43 mouse cellular contexts compared by ENCODE assay signal in the genomic region with DNA sequence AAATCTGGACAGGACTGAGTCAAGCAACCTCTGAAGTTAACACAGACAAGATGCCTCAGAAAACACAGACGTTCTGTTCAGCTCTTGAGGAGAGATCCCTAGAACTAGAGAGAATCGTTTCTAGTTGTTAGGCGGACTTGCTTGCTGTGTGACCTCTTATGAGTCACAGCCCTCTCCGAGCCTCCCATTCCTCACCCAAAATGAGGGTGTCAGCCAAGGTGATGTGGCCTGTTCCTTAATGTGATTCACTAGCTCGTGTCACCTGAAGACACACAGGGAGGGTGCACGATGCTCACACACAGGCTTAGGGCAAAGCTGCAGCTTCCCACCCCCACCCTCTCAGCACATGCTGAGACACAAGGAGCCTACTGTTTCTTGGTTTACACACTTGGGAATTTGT. TPM values are rescaled to one million over a fixed set of nuclear protein-coding genes. Genes with fewer than 3 reads are reported as not detected.
DNase-seq lines count a peak whose midpoint lies in the region; ATAC-seq and TF ChIP-seq lines count a peak whose summit lies in the region.
"Had no signal": no experiment of that assay in that cellular context is flagged by ENCODE, and none has a peak within 500 bp of the region (broad histone marks: within the 10 kb centered on the region; RNA-seq: fewer than 3 reads in every experiment).

No protein-coding gene starts in this region.

- no peaks in the 10 kb centered on the region; the same call in 1 of the 2 replicates for H3K27me3 ChIP-seq in intestine, embryonic 14.5 days (replicated peaks; ENCODE audit: control insufficient read depth, insufficient read depth, low read length)
- H3K27me3 ChIP-seq in intestine, postnatal 0 days (replicated peaks; ENCODE audit: control insufficient read depth, insufficient read depth, low read length) = 0 out of 2 replicates have a peak, but pooled peaks cover 6% of the 10 kb centered on the region
- H3K27me3 ChIP-seq in stomach, embryonic 15.5 days (replicated peaks) = no peaks in the 10 kb centered on the region
- H3K27me3 ChIP-seq: Patski had no signal

- H3K36me3 ChIP-seq in intestine, embryonic 14.5 days (ENCODE audit: control insufficient read depth, insufficient read depth, low read length) = no peaks in the 10 kb centered on the region
- no peaks in the 10 kb centered on the region for H3K36me3 ChIP-seq in intestine, postnatal 0 days (ENCODE audit: control insufficient read depth, insufficient read depth)
- H3K36me3 ChIP-seq in stomach, embryonic 15.5 days = no peaks in the 10 kb centered on the region
- H3K36me3 ChIP-seq: G1E; heart, embryonic 13.5 days; hindbrain, embryonic 10.5 days; hindbrain, embryonic 15.5 days; kidney, embryonic 15.5 days; limb, embryonic 12.5 days; lung, embryonic 15.5 days; neural tube, embryonic 13.5 days had no signal

- 58% methylated on average over 6 of the region's 6 CpGs for WGBS in intestine, embryonic 14.5 days
- 46% methylated on average over 6 of the region's 6 CpGs for WGBS in intestine, postnatal 0 days
- 55% methylated on average over 6 of the region's 6 CpGs for WGBS in stomach, embryonic 15.5 days

- no peak overlapping the region for H3K4me2 ChIP-seq in intestine, embryonic 14.5 days (ENCODE audit: low read length)
- no peak overlapping the region for H3K4me2 ChIP-seq in intestine, postnatal 0 days (replicated peaks; ENCODE audit: low read depth)
- no peak overlapping the region for H3K4me2 ChIP-seq in stomach, embryonic 15.5 days
- H3K4me2 ChIP-seq: heart, embryonic 13.5 days; hindbrain, embryonic 15.5 days; kidney, embryonic 15.5 days; limb, embryonic 12.5 days; liver, embryonic 11.5 days; lung, embryonic 15.5 days; midbrain, embryonic 11.5 days; neural tube, embryonic 13.5 days had no signal

- no peak for ATAC-seq in intestine, embryonic 14.5 days (replicated peaks; ENCODE audit: low FRiP score, low TSS enrichment, low read depth)
- no peak for ATAC-seq in intestine, postnatal 0 days
- ATAC-seq in stomach, embryonic 15.5 days (ENCODE audit: insufficient read depth, low FRiP score, low read depth) = no peak
- ATAC-seq: forebrain, embryonic 14.5 days; inflammation-experienced regulatory T-cells, adult 6 months; Patski had no signal

- TF ChIP-seq CTCF in intestine, postnatal 0 days (IDR thresholded peaks at IDR 0.05; ENCODE audit: low read depth) = no peak

- no peak overlapping the region for H3K4me3 ChIP-seq in intestine, embryonic 14.5 days (ENCODE audit: low read depth, low read length)
- H3K4me3 ChIP-seq in intestine, postnatal 0 days (ENCODE audit: low read depth, low read length) = no peak overlapping the region
- H3K4me3 ChIP-seq in stomach, embryonic 15.5 days (replicated peaks) = no peak overlapping the region
- H3K4me3 ChIP-seq: heart, embryonic 13.5 days; hindbrain, embryonic 10.5 days; hindbrain, embryonic 15.5 days; kidney, embryonic 15.5 days; limb, embryonic 12.5 days; lung, embryonic 15.5 days; neural tube, embryonic 13.5 days had no signal

- no peaks in the 10 kb centered on the region for H3K4me1 ChIP-seq in intestine, embryonic 14.5 days (replicated peaks; ENCODE audit: control insufficient read depth, insufficient read depth, low read length)
- H3K4me1 ChIP-seq in intestine, postnatal 0 days (replicated peaks; ENCODE audit: control insufficient read depth, insufficient read depth, low read length) = 0 out of 2 replicates have a peak, but pooled peaks cover 2% of the 10 kb centered on the region
- H3K4me1 ChIP-seq in stomach, embryonic 15.5 days = peaks cover 7% of the 10 kb centered on the region; the same call in 1 of the 2 replicates

- intact Hi-C loops in left cerebral cortex, postnatal 10 days (cut with DNase I) = loop anchor here (5.0 kb wide), 2 partner anchors 98 to 112 kb away; no protein-coding TSS in a partner anchor

- no peak overlapping the region for H3K27ac ChIP-seq in intestine, embryonic 14.5 days (ENCODE audit: low read depth)
- no peak overlapping the region for H3K27ac ChIP-seq in intestine, postnatal 0 days (ENCODE audit: low read depth, low read length)
- H3K27ac ChIP-seq in stomach, embryonic 15.5 days = peak overlapping the region; percentile 37; the same call in 1 of the 2 replicates
- H3K27ac ChIP-seq: heart, embryonic 13.5 days; hindbrain, embryonic 10.5 days; hindbrain, embryonic 15.5 days; kidney, embryonic 15.5 days; limb, embryonic 12.5 days; lung, embryonic 15.5 days; neural tube, embryonic 13.5 days had no signal

- DNase-seq in intestine, embryonic 14.5 days (ENCODE audit: low spot score) = peak; percentile 50
- DNase-seq in testis, postnatal 10 days (ENCODE audit: low spot score) = peak; percentile 26
- no peak for DNase-seq in testis, postnatal 14 days (ENCODE audit: low spot score)
- peak; percentile 57 for DNase-seq in NIH3T3 (ENCODE audit: low read depth)
- DNase-seq in left cerebral cortex, postnatal 10 days (ENCODE audit: extremely low spot score in 1 of 2, low spot score in 2 of 2) = no peak
- no peak for DNase-seq in kidney, adult 11 months
- DNase-seq: adrenal gland, postnatal 14 days; cerebellum, adult 18-20 months; cerebellum, postnatal 10 days; heart, postnatal 14 days; kidney, postnatal 4 days; right cerebral cortex, postnatal 4 days; thymus, adult 18-20 months; thymus, postnatal 25 days had no signal

- no peaks in the 10 kb centered on the region for H3K9me3 ChIP-seq in intestine, embryonic 14.5 days (ENCODE audit: control insufficient read depth, low read length)
- H3K9me3 ChIP-seq in intestine, postnatal 0 days (ENCODE audit: control insufficient read depth) = no peaks in the 10 kb centered on the region
- H3K9me3 ChIP-seq in stomach, embryonic 15.5 days = no peaks in the 10 kb centered on the region
- H3K9me3 ChIP-seq: heart, embryonic 13.5 days; hindbrain, embryonic 10.5 days; hindbrain, embryonic 15.5 days; kidney, embryonic 15.5 days; limb, embryonic 12.5 days; lung, embryonic 15.5 days; neural tube, embryonic 13.5 days had no signal

- no peak overlapping the region for H3K9ac ChIP-seq in intestine, embryonic 14.5 days (ENCODE audit: low read length)
- H3K9ac ChIP-seq in intestine, postnatal 0 days (ENCODE audit: low read depth, low read length) = no peak overlapping the region
- no peak overlapping the region for H3K9ac ChIP-seq in stomach, embryonic 15.5 days
- H3K9ac ChIP-seq: heart, embryonic 13.5 days; hindbrain, embryonic 15.5 days; kidney, embryonic 15.5 days; limb, embryonic 12.5 days; lung, embryonic 15.5 days; neural tube, embryonic 13.5 days had no signal

RNA-seq across cellular contexts. Expression of a gene that starts 0.6 kb away (rescaled TPM):
- 1.1 and 1.4 TPM in 2 replicates for polyA plus RNA-seq in intestine, embryonic 14.5 days (2014; fragmentation: Nextera tagmentation; extraction: Ambion mirVana)
- 0.33 TPM in 1 of 2 replicates, not detected in the other for polyA plus RNA-seq in intestine, postnatal 0 days (2015; fragmentation: Nextera tagmentation; extraction: Ambion mirVana)
- 4.1 and 17.4 TPM in 2 replicates for polyA plus RNA-seq in stomach, embryonic 15.5 days (2015; fragmentation: Nextera tagmentation; extraction: Ambion mirVana)
- not detected for total RNA-seq in left cerebral cortex, postnatal 10 days (2021)
- total RNA-seq: adrenal gland, postnatal 14 days; CH12.LX; common myeloid progenitor, adult 5-6 weeks; G1E; megakaryocyte, adult 5-6 weeks had no signal
- polyA plus RNA-seq: G1E; liver, embryonic 11.5 days; liver, embryonic 16.5 days; midbrain, postnatal 0 days; neural tube, embryonic 13.5 days; Patski; spleen, adult 2 months had no signal

RNA-seq across cellular contexts. Expression of a gene that starts 5.8 kb away (rescaled TPM):
- not detected in 2 replicates for polyA plus RNA-seq in intestine, embryonic 14.5 days (2014; fragmentation: Nextera tagmentation; extraction: Ambion mirVana)
- 0.21 TPM in 1 of 2 replicates, not detected in the other for polyA plus RNA-seq in intestine, postnatal 0 days (2015; fragmentation: Nextera tagmentation; extraction: Ambion mirVana)
- 4.0 and 8.7 TPM in 2 replicates for polyA plus RNA-seq in stomach, embryonic 15.5 days (2015; fragmentation: Nextera tagmentation; extraction: Ambion mirVana)
- not detected for total RNA-seq in left cerebral cortex, postnatal 10 days (2021)
- total RNA-seq: adrenal gland, postnatal 14 days; CH12.LX; common myeloid progenitor, adult 5-6 weeks; G1E; gastrocnemius, postnatal 4 days; left cerebral cortex, postnatal 14 days; megakaryocyte, adult 5-6 weeks; midbrain, postnatal 0 days had no signal
- polyA plus RNA-seq: brain, embryonic 14.5 days; C2C12; embryonic facial prominence, embryonic 11.5 days; forebrain, embryonic 14.5 days; frontal cortex, adult 2 months; G1E; heart, embryonic 13.5 days; hindbrain, embryonic 10.5 days; limb, embryonic 12.5 days; liver, embryonic 11.5 days; liver, embryonic 16.5 days; midbrain, postnatal 0 days; neural tube, embryonic 13.5 days; Patski; spleen, adult 2 months had no signal

RNA-seq across cellular contexts. Expression of a gene that starts 11.4 kb away (rescaled TPM):
- not detected in 2 replicates for polyA plus RNA-seq in intestine, embryonic 14.5 days (2014; fragmentation: Nextera tagmentation; extraction: Ambion mirVana)
- polyA plus RNA-seq in intestine, postnatal 0 days (2015; fragmentation: Nextera tagmentation; extraction: Ambion mirVana) = not detected in 2 replicates
- 0.17 and 0.77 TPM in 2 replicates for polyA plus RNA-seq in stomach, embryonic 15.5 days (2015; fragmentation: Nextera tagmentation; extraction: Ambion mirVana)
- not detected for total RNA-seq in left cerebral cortex, postnatal 10 days (2021)
- total RNA-seq: adrenal gland, postnatal 14 days; common myeloid progenitor, adult 5-6 weeks; G1E; gastrocnemius, adult 18-20 months; gastrocnemius, postnatal 4 days; heart, adult 8-10 months; heart, postnatal 14 days; left cerebral cortex, postnatal 14 days; megakaryocyte, adult 5-6 weeks; midbrain, postnatal 0 days had no signal
- polyA plus RNA-seq: brain, embryonic 14.5 days; embryonic facial prominence, embryonic 11.5 days; forebrain, embryonic 14.5 days; frontal cortex, adult 2 months; G1E; inflammation-experienced regulatory T-cells, adult 6 months; liver, embryonic 11.5 days; liver, embryonic 16.5 days; midbrain, embryonic 11.5 days; midbrain, postnatal 0 days; neural tube, embryonic 13.5 days; Patski; spleen, adult 2 months had no signal

RNA-seq across cellular contexts. Expression of a gene that starts 11.5 kb away (rescaled TPM):
- polyA plus RNA-seq in intestine, embryonic 14.5 days (2014; fragmentation: Nextera tagmentation; extraction: Ambion mirVana) = not detected in 2 replicates
- polyA plus RNA-seq in intestine, postnatal 0 days (2015; fragmentation: Nextera tagmentation; extraction: Ambion mirVana) = not detected in 2 replicates
- 0.57 and 2.4 TPM in 2 replicates for polyA plus RNA-seq in stomach, embryonic 15.5 days (2015; fragmentation: Nextera tagmentation; extraction: Ambion mirVana)
- not detected for total RNA-seq in left cerebral cortex, postnatal 10 days (2021)
- total RNA-seq: adrenal gland, postnatal 14 days; CH12.LX; common myeloid progenitor, adult 5-6 weeks; G1E; gastrocnemius, adult 18-20 months; gastrocnemius, postnatal 4 days; heart, adult 8-10 months; heart, postnatal 14 days; left cerebral cortex, postnatal 14 days; megakaryocyte, adult 5-6 weeks; midbrain, postnatal 0 days had no signal
- polyA plus RNA-seq: brain, embryonic 14.5 days; C2C12; embryonic facial prominence, embryonic 11.5 days; frontal cortex, adult 2 months; G1E; heart, embryonic 13.5 days; hindbrain, embryonic 10.5 days; hindbrain, embryonic 15.5 days; inflammation-experienced regulatory T-cells, adult 6 months; kidney, embryonic 15.5 days; limb, embryonic 12.5 days; liver, embryonic 11.5 days; liver, embryonic 16.5 days; lung, embryonic 15.5 days; midbrain, embryonic 11.5 days; midbrain, postnatal 0 days; neural tube, embryonic 13.5 days; Patski; spleen, adult 2 months had no signal

RNA-seq across cellular contexts. Expression of a gene that starts 17.1 kb away (rescaled TPM):
- 26.7 and 29.9 TPM in 2 replicates for polyA plus RNA-seq in intestine, embryonic 14.5 days (2014; fragmentation: Nextera tagmentation; extraction: Ambion mirVana)
- 3.0 and 3.5 TPM in 2 replicates for polyA plus RNA-seq in intestine, postnatal 0 days (2015; fragmentation: Nextera tagmentation; extraction: Ambion mirVana)
- 17.8 and 24.5 TPM in 2 replicates for polyA plus RNA-seq in stomach, embryonic 15.5 days (2015; fragmentation: Nextera tagmentation; extraction: Ambion mirVana)
- total RNA-seq in left cerebral cortex, postnatal 10 days (2021) = 1 to 10 TPM; 6.7 to 6.9 TPM
- total RNA-seq: G1E had no signal
- polyA plus RNA-seq: G1E, Patski had no signal

Comparison
In these comparisons a context has a peak if more than half of its experiments do, and no peak if none do; other contexts are left out.
1. DNase-seq: peak in intestine, embryonic 14.5 days (single experiment), testis, postnatal 10 days (single experiment) and NIH3T3 (single experiment); none in testis, postnatal 14 days (single experiment), left cerebral cortex, postnatal 10 days (0 of 2) and kidney, adult 11 months (single experiment).